ENCODE assay signal across 28 mouse cellular contexts in genomic region chr7:45401521-45402085, GRCm38 (mm10). TPM values are rescaled to one million over a fixed set of nuclear protein-coding genes. Genes with fewer than 3 reads are reported as not detected.
DNase-seq lines count a peak whose midpoint lies in the region; ATAC-seq and TF ChIP-seq lines count a peak whose summit lies in the region.
"Had no signal": no experiment of that assay in that cellular context is flagged by ENCODE, and none has a peak within 500 bp of the region (broad histone marks: within the 10 kb centered on the region; RNA-seq: fewer than 3 reads in every experiment).

No protein-coding gene starts in this region.

- H3K27ac ChIP-seq in neural tube, embryonic 12.5 days: no peak overlapping the region
- H3K27ac ChIP-seq in neural tube, embryonic 15.5 days (replicated peaks): no peak overlapping the region
- H3K27ac ChIP-seq in ES-Bruce4 (ENCODE audit: insufficient read depth, low read length): peak overlapping the region; percentile 30; the same call in 1 of the 2 replicates
- H3K27ac ChIP-seq in kidney, embryonic 16.5 days (ENCODE audit: low read length): no peak overlapping the region
- no peak overlapping the region for H3K27ac ChIP-seq in hindbrain, embryonic 13.5 days
- H3K27ac ChIP-seq: forebrain, embryonic 10.5 days; hindbrain, embryonic 10.5 days; hindbrain, embryonic 14.5 days; hindbrain, postnatal 0 days had no signal

- H3K36me3 ChIP-seq in neural tube, embryonic 12.5 days: no peaks in the 10 kb centered on the region
- no peaks in the 10 kb centered on the region for H3K36me3 ChIP-seq in neural tube, embryonic 15.5 days
- no peaks in the 10 kb centered on the region for H3K36me3 ChIP-seq in ES-Bruce4 (ENCODE audit: control insufficient read depth, insufficient read depth, low read length, poor library complexity, severe bottlenecking)
- no peaks in the 10 kb centered on the region for H3K36me3 ChIP-seq in kidney, embryonic 16.5 days (ENCODE audit: insufficient read depth, low read length)
- H3K36me3 ChIP-seq in hindbrain, embryonic 13.5 days: no peaks in the 10 kb centered on the region
- H3K36me3 ChIP-seq: forebrain, embryonic 10.5 days; hindbrain, embryonic 10.5 days had no signal

- no peak for TF ChIP-seq EP300 in ES-Bruce4 (IDR thresholded peaks at IDR 0.05; ENCODE audit: insufficient read depth, low read depth, low read length)

- no peak for ATAC-seq in neural tube, embryonic 12.5 days (ENCODE audit: low FRiP score, low read depth)
- no peak for ATAC-seq in neural tube, embryonic 15.5 days (ENCODE audit: low FRiP score)
- ATAC-seq in kidney, embryonic 16.5 days (ENCODE audit: low FRiP score, low TSS enrichment): no peak
- ATAC-seq in hindbrain, embryonic 13.5 days (ENCODE audit: low FRiP score): no peak
- ATAC-seq: CD4-positive, CD25-positive, alpha-beta regulatory T cell, adult 4 months; forebrain, embryonic 14.5 days; hindbrain, postnatal 0 days; inflammation-experienced regulatory T-cells, adult 6 months; intestine, embryonic 16.5 days had no signal

- H3K4me2 ChIP-seq in neural tube, embryonic 12.5 days (replicated peaks): no peak overlapping the region
- H3K4me2 ChIP-seq in neural tube, embryonic 15.5 days: no peak overlapping the region
- H3K4me2 ChIP-seq in kidney, embryonic 16.5 days (replicated peaks; ENCODE audit: low read depth, low read length): no peak overlapping the region
- H3K4me2 ChIP-seq in hindbrain, embryonic 13.5 days: no peak overlapping the region
- H3K4me2 ChIP-seq: heart, embryonic 11.5 days; hindbrain, embryonic 14.5 days had no signal

- peaks cover 6% of the 10 kb centered on the region for H3K4me1 ChIP-seq in neural tube, embryonic 12.5 days
- peaks cover 15% of the 10 kb centered on the region for H3K4me1 ChIP-seq in neural tube, embryonic 15.5 days
- H3K4me1 ChIP-seq in ES-Bruce4 (ENCODE audit: control insufficient read depth, insufficient read depth, low read length): peaks cover 9% of the 10 kb centered on the region
- peaks cover 11% of the 10 kb centered on the region for H3K4me1 ChIP-seq in kidney, embryonic 16.5 days (ENCODE audit: insufficient read depth, low read length)
- peaks cover 11% of the 10 kb centered on the region for H3K4me1 ChIP-seq in hindbrain, embryonic 13.5 days (replicated peaks)

- TF ChIP-seq POLR2A in ES-Bruce4 (IDR thresholded peaks at IDR 0.05; ENCODE audit: insufficient read depth, low read length): no peak

- WGBS in neural tube, embryonic 12.5 days: 82% methylated on average over 10 of the region's 10 CpGs
- WGBS in neural tube, embryonic 15.5 days: 76% methylated on average over 10 of the region's 10 CpGs
- 72% methylated on average over 10 of the region's 10 CpGs for WGBS in kidney, embryonic 16.5 days
- WGBS in hindbrain, embryonic 13.5 days: 81% methylated on average over 10 of the region's 10 CpGs

- no peak overlapping the region for H3K4me3 ChIP-seq in neural tube, embryonic 12.5 days
- no peak overlapping the region for H3K4me3 ChIP-seq in neural tube, embryonic 15.5 days (replicated peaks)
- no peak overlapping the region for H3K4me3 ChIP-seq in ES-Bruce4 (ENCODE audit: low read depth, low read length)
- no peak overlapping the region for H3K4me3 ChIP-seq in kidney, embryonic 16.5 days (ENCODE audit: low read length)
- H3K4me3 ChIP-seq in hindbrain, embryonic 13.5 days: no peak overlapping the region
- H3K4me3 ChIP-seq: forebrain, embryonic 10.5 days; hindbrain, embryonic 10.5 days had no signal

- H3K9me3 ChIP-seq in neural tube, embryonic 12.5 days: no peaks in the 10 kb centered on the region
- H3K9me3 ChIP-seq in neural tube, embryonic 15.5 days (replicated peaks): no peaks in the 10 kb centered on the region
- H3K9me3 ChIP-seq in ES-Bruce4 (replicated peaks; ENCODE audit: control insufficient read depth, insufficient read depth, low read length, poor library complexity, severe bottlenecking): no peaks in the 10 kb centered on the region
- no peaks in the 10 kb centered on the region for H3K9me3 ChIP-seq in kidney, embryonic 16.5 days (ENCODE audit: low read length)
- H3K9me3 ChIP-seq in hindbrain, embryonic 13.5 days: no peaks in the 10 kb centered on the region
- H3K9me3 ChIP-seq: forebrain, embryonic 10.5 days; hindbrain, embryonic 10.5 days had no signal

- TF ChIP-seq CTCF in ES-Bruce4 (IDR thresholded peaks at IDR 0.05; ENCODE audit: low read depth, low read length): no peak

- 0 out of 2 replicates have a peak overlapping the region, but pooled peaks have one; percentile 29 for H3K9ac ChIP-seq in neural tube, embryonic 12.5 days
- H3K9ac ChIP-seq in neural tube, embryonic 15.5 days (replicated peaks): no peak overlapping the region
- peak overlapping the region; percentile 7; the same call in 1 of the 2 replicates for H3K9ac ChIP-seq in ES-Bruce4 (ENCODE audit: low read depth, poor library complexity, severe bottlenecking)
- no peak overlapping the region for H3K9ac ChIP-seq in kidney, embryonic 16.5 days (replicated peaks; ENCODE audit: low read length)
- H3K9ac ChIP-seq in hindbrain, embryonic 13.5 days: no peak overlapping the region
- H3K9ac ChIP-seq: hindbrain, embryonic 14.5 days had no signal

- peaks cover 15% of the 10 kb centered on the region for H3K27me3 ChIP-seq in neural tube, embryonic 12.5 days (replicated peaks)
- peaks cover 19% of the 10 kb centered on the region for H3K27me3 ChIP-seq in neural tube, embryonic 15.5 days (replicated peaks)
- no peaks in the 10 kb centered on the region for H3K27me3 ChIP-seq in ES-Bruce4 (ENCODE audit: control insufficient read depth, insufficient read depth, low read length, poor library complexity, severe bottlenecking)
- H3K27me3 ChIP-seq in kidney, embryonic 16.5 days (ENCODE audit: insufficient read depth, low read length): peaks cover 15% of the 10 kb centered on the region
- H3K27me3 ChIP-seq in hindbrain, embryonic 13.5 days: peaks cover 20% of the 10 kb centered on the region

- peak; percentile 73 for DNase-seq in R1 (ENCODE audit: low read depth, low spot score)
- DNase-seq in retina, postnatal 1 day: peak; percentile 69
- no peak for DNase-seq in frontal cortex, adult 2 months (ENCODE audit: extremely low spot score in 1 of 2, low spot score in 1 of 2)
- DNase-seq: adrenal gland, postnatal 10 days; adrenal gland, postnatal 36 days; cerebellum, adult 18-20 months; cerebellum, adult 9-10 months; gastrocnemius, postnatal 10 days; gastrocnemius, postnatal 36 days; heart, postnatal 36 days had no signal

RNA-seq across cellular contexts. Expression of gene Kcna7, which starts 3.9 kb away (rescaled TPM):
- polyA plus RNA-seq in neural tube, embryonic 12.5 days (2016; fragmentation: Nextera tagmentation; extraction: Ambion mirVana): not detected in 2 replicates
- polyA plus RNA-seq in neural tube, embryonic 15.5 days (2015; fragmentation: Nextera tagmentation; extraction: Ambion mirVana): 0.08 and 0.09 TPM in 2 replicates
- 0.41 TPM in 1 of 2 replicates, not detected in the other for polyA plus RNA-seq in ES-Bruce4 (2011; ENCODE audit: insufficient read depth, insufficient read length, low read depth, missing spikeins)
- polyA plus RNA-seq in kidney, embryonic 16.5 days (2015; fragmentation: Nextera tagmentation; extraction: Ambion mirVana): not detected in 2 replicates
- polyA plus RNA-seq in frontal cortex, adult 2 months (2012; rRNA removed): 0.06 TPM in 1 of 2 replicates, not detected in the other
- not detected in 2 replicates for polyA plus RNA-seq in hindbrain, embryonic 13.5 days (2015; fragmentation: Nextera tagmentation; extraction: Ambion mirVana)
- polyA plus RNA-seq: CD4-positive, CD25-positive, alpha-beta regulatory T cell, adult 4 months; embryonic facial prominence, embryonic 14.5 days; forebrain, embryonic 10.5 days; forebrain, embryonic 14.5 days; hindbrain, embryonic 10.5 days; hindbrain, embryonic 14.5 days; hindbrain, postnatal 0 days; inflammation-experienced regulatory T-cells, adult 6 months had no signal

RNA-seq across cellular contexts. Expression of gene Snrnp70, which starts 6.1 kb away (rescaled TPM):
- 269 and 286 TPM in 2 replicates for polyA plus RNA-seq in neural tube, embryonic 12.5 days (2016; fragmentation: Nextera tagmentation; extraction: Ambion mirVana)
- 166 and 190 TPM in 2 replicates for polyA plus RNA-seq in neural tube, embryonic 15.5 days (2015; fragmentation: Nextera tagmentation; extraction: Ambion mirVana)
- 686 and 799 TPM in 2 replicates for polyA plus RNA-seq in ES-Bruce4 (2011; ENCODE audit: insufficient read depth, insufficient read length, low read depth, missing spikeins)
- polyA plus RNA-seq in kidney, embryonic 16.5 days (2015; fragmentation: Nextera tagmentation; extraction: Ambion mirVana): 211 and 227 TPM in 2 replicates
- 854 and 909 TPM in 2 replicates for polyA plus RNA-seq in frontal cortex, adult 2 months (2012; rRNA removed)
- polyA plus RNA-seq in hindbrain, embryonic 13.5 days (2015; fragmentation: Nextera tagmentation; extraction: Ambion mirVana): 205 and 215 TPM in 2 replicates

RNA-seq across cellular contexts. Expression of gene Ntf5, which starts 11.9 kb away (rescaled TPM):
- polyA plus RNA-seq in neural tube, embryonic 12.5 days (2016; fragmentation: Nextera tagmentation; extraction: Ambion mirVana): 0.57 and 0.65 TPM in 2 replicates
- polyA plus RNA-seq in neural tube, embryonic 15.5 days (2015; fragmentation: Nextera tagmentation; extraction: Ambion mirVana): 0.91 TPM in 1 of 2 replicates, not detected in the other
- 5.0 and 5.2 TPM in 2 replicates for polyA plus RNA-seq in ES-Bruce4 (2011; ENCODE audit: insufficient read depth, insufficient read length, low read depth, missing spikeins)
- polyA plus RNA-seq in kidney, embryonic 16.5 days (2015; fragmentation: Nextera tagmentation; extraction: Ambion mirVana): 1.5 and 1.6 TPM in 2 replicates
- 0.12 and 0.23 TPM in 2 replicates for polyA plus RNA-seq in frontal cortex, adult 2 months (2012; rRNA removed)
- 0.10 and 0.19 TPM in 2 replicates for polyA plus RNA-seq in hindbrain, embryonic 13.5 days (2015; fragmentation: Nextera tagmentation; extraction: Ambion mirVana)
- polyA plus RNA-seq: CD4-positive, CD25-positive, alpha-beta regulatory T cell, adult 4 months; forebrain, embryonic 14.5 days had no signal

RNA-seq across cellular contexts. Expression of gene Lhb, which starts 19.0 kb away (rescaled TPM):
- polyA plus RNA-seq in neural tube, embryonic 12.5 days (2016; fragmentation: Nextera tagmentation; extraction: Ambion mirVana): not detected in 2 replicates
- 0.24 TPM in 1 of 2 replicates, not detected in the other for polyA plus RNA-seq in neural tube, embryonic 15.5 days (2015; fragmentation: Nextera tagmentation; extraction: Ambion mirVana)
- not detected in 2 replicates for polyA plus RNA-seq in ES-Bruce4 (2011; ENCODE audit: insufficient read depth, insufficient read length, low read depth, missing spikeins)
- not detected in 2 replicates for polyA plus RNA-seq in kidney, embryonic 16.5 days (2015; fragmentation: Nextera tagmentation; extraction: Ambion mirVana)
- polyA plus RNA-seq in frontal cortex, adult 2 months (2012; rRNA removed): not detected in 2 replicates
- polyA plus RNA-seq in hindbrain, embryonic 13.5 days (2015; fragmentation: Nextera tagmentation; extraction: Ambion mirVana): 1.2 and 2.5 TPM in 2 replicates
- polyA plus RNA-seq: C2C12; CD4-positive, CD25-positive, alpha-beta regulatory T cell, adult 4 months; forebrain, embryonic 10.5 days; heart, embryonic 14.5 days; heart, postnatal 0 days; inflammation-experienced regulatory T-cells, adult 6 months; intestine, embryonic 16.5 days had no signal

RNA-seq across cellular contexts. Expression of gene Lin7b, which starts 31.2 kb away (rescaled TPM):
- polyA plus RNA-seq in neural tube, embryonic 12.5 days (2016; fragmentation: Nextera tagmentation; extraction: Ambion mirVana): 3.5 TPM in 2 replicates
- 48.2 and 58.3 TPM in 2 replicates for polyA plus RNA-seq in neural tube, embryonic 15.5 days (2015; fragmentation: Nextera tagmentation; extraction: Ambion mirVana)
- polyA plus RNA-seq in ES-Bruce4 (2011; ENCODE audit: insufficient read depth, insufficient read length, low read depth, missing spikeins): 0.88 TPM in 1 of 2 replicates, not detected in the other
- 1.7 and 1.9 TPM in 2 replicates for polyA plus RNA-seq in kidney, embryonic 16.5 days (2015; fragmentation: Nextera tagmentation; extraction: Ambion mirVana)
- polyA plus RNA-seq in frontal cortex, adult 2 months (2012; rRNA removed): 241 and 267 TPM in 2 replicates
- 12.5 and 13.4 TPM in 2 replicates for polyA plus RNA-seq in hindbrain, embryonic 13.5 days (2015; fragmentation: Nextera tagmentation; extraction: Ambion mirVana)
- polyA plus RNA-seq: CD4-positive, CD25-positive, alpha-beta regulatory T cell, adult 4 months; inflammation-experienced regulatory T-cells, adult 6 months had no signal

Comparison
In these comparisons a context has a peak if more than half of its experiments do, and no peak if none do; other contexts are left out.
1. H3K9ac ChIP-seq: peak in neural tube, embryonic 12.5 days (single experiment) and ES-Bruce4 (single experiment); none in neural tube, embryonic 15.5 days (single experiment), kidney, embryonic 16.5 days (single experiment) and hindbrain, embryonic 13.5 days (single experiment).
2. DNase-seq: peak in R1 (single experiment) and retina, postnatal 1 day (single experiment); none in frontal cortex, adult 2 months (0 of 2).